Mouse (Mus musculus): ENCODE measurements around the gene Ankle2. TPM values are rescaled to one million over a fixed set of nuclear protein-coding genes. Genes with fewer than 3 reads are reported as not detected.

Ankle2 gene
- total RNA-seq, 2 experiments from 2014 or later: 28.7 to 29.5 TPM

GRCm38 (mm10) chr5:110276391-110276790 lies 45.6 kb downstream of the Ankle2 start:
- intact Hi-C loops (cut with DNase I): no loop called here
- DNase-seq (ENCODE audit: low spot score in 2 of 2): no peak

- DNase-seq (ENCODE audit: low spot score in 2 of 2): no peak
- intact Hi-C loops (cut with DNase I): no loop called here
These were observed 46.1 kb downstream of the Ankle2 start for GRCm38 (mm10) chr5:110276910-110277309.

DNA sequence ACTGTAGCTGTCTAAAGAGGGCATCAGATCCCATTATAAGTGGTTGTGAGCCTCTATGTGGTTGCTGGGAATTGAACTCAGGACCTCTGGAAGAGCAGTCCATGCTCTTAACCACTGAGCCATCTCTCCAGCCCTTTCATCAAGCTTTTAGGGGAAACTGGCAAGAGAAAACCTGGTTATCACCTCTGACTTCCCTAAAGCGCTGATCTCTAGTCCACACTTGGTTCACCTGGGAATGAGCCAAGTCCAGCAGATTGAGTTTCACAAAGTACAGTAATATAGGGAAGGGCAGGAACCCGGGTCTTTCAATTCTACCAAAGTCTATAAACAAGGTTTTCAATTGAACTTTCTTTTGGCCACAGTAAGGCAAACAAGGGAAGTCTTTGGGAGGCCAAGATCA lies 51.2 kb downstream of the Ankle2 start:
- intact Hi-C loops (cut with DNase I): no loop called here
- no peak for DNase-seq (ENCODE audit: low spot score in 2 of 2)

DNA sequence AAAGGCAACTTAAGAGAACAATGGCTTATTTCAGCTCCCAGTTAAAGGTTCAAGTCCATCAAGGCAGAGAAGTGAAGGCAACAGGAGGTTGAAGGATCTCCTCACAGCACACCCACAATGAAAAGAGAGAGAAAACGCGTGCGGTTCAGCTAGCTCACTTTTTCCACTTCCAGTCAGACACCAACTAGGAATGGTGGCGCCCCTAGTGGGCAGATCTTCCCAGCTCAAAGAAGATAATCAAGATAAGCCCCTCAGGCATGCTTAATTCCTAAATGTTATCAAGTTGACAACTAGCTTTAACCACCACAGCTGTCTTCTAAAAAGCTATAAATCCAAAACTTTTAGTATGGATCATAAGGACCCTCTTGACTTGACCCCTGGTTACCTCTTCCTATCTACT lies 53.7 kb downstream of the Ankle2 start:
- peak; percentile 44 for DNase-seq (ENCODE audit: low spot score in 2 of 2)
- intact Hi-C loops (cut with DNase I): no loop called here

- intact Hi-C loops (cut with DNase I): no loop called here
- DNase-seq (ENCODE audit: low spot score in 2 of 2): no peak
These were observed 54.4 kb downstream of the Ankle2 start for GRCm38 (mm10) chr5:110285156-110285555.

DNA sequence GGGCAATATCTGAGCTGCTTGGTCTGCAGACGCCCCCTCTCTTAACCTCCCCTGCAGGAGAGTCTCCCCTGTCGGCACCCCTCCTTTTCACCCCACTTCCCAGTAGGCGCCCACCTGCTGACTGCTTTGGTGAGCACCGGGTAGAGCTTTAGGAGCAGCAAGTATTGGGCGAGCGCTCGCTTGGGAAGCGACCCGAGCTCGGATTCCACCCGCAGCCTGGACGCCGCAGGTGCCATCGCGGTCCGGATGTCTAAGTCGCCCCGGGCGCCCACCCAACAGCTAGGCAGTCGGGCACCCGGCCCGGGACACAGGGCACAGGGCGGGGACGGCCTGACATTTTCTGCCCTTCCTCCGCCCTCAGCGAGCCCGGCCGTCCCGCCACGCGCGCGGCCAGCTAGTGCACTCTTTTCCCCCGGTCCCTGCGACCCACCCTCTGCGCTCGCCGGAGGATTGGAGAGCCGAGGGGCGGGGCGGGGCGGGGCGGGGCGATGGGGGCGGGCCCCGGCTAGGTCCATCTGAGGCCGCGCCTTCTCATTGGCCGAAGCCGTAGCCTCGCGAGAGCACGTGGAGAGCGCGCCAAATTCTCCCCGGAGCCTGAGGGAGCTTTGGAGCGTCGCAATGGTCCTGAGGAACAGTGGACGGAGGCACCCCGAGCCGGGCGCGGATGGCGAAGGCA lies 55.1 kb downstream of the Ankle2 start, which contains the start of the genes Pxmp2 and Pole:
TSS of gene Pxmp2 (minus strand) at position 417 of the 676 bp plus-strand sequence.
TSS of gene Pole (plus strand) at position 537 of the 676 bp plus-strand sequence.
- intact Hi-C loops (cut with DNase I): no loop called here
- DNase-seq (ENCODE audit: low spot score in 2 of 2): peak; percentile 84 to 87

DNA sequence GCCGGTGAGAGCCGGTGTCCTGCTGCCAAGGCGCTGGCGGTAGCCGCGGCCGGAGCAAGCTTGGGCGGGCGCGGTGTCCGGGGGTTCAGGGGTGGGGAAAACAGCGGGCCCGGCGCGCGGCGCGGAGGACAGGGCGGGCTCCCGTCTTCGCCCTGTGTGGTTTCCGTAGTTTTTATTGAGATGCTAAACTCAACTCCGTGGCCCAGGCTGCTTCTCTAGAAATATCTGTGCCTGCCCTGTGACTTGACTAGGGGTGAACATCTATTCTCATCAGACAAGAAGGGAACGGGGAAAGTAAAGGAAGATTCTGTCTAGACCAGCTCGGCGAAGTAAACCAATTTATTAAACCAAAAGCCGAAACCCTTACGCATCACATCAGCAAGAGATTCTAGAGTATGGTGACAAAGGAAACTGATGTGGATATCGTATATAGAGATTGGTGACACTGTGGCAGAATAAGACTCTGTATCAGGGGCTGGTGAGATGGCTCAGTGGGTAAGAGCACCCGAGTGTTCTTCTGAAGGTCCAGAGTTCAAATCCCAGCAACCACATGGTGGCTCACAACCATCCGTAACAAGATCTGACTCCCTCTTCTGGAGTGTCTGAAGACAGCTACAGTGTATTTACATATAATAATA lies 55.8 kb downstream of the Ankle2 start:
- no peak for DNase-seq (ENCODE audit: low spot score in 2 of 2)
- intact Hi-C loops (cut with DNase I): no loop called here

DNA sequence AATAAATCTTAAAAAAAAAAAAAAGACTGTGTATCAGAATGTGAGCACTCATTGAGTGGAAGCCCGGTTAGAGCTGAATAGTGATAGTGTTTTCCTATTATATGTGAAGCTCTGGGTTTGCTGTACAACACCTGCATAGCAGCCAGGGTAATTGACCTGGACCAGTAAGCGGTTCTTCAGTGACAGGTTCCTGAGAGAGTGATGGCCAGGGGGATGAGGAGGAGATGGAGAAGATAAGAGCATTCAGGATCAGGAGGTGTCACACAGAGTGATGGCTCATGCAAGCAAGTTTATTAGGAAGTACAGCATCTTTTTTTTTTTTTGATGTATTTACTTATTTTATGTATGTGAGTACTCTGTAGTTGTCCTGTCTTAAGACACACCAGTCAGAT lies 56.3 kb downstream of the Ankle2 start:
- DNase-seq (ENCODE audit: low spot score in 2 of 2): no peak
- intact Hi-C loops (cut with DNase I): no loop called here

DNA sequence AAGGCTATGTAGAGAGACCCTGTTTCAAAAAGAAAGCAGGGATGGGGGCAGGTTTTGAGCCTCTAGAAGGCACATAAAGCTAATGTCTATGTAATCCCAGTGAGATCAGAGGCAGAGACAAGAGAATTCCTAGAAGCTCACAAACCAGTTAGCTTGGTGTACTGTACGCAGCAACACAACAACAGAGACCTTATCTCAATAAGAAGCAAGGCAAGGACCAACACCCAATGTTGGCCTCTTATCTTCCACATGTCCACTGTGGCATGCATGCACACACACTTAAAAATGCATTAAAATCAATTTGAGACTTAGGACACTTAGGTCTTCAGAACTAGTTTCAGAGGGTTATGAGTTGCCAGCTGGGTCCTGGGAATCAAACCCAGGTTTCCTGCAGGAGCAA lies 60.8 kb downstream of the Ankle2 start:
- DNase-seq (ENCODE audit: low spot score in 2 of 2): no peak
- intact Hi-C loops (cut with DNase I): no loop called here

- intact Hi-C loops (cut with DNase I): no loop called here
- DNase-seq (ENCODE audit: low spot score in 2 of 2): no peak
These were observed 65.8 kb downstream of the Ankle2 start for GRCm38 (mm10) chr5:110296637-110297036.

- DNase-seq (ENCODE audit: low spot score in 2 of 2): no peak
- intact Hi-C loops (cut with DNase I): no loop called here
These were observed 69.8 kb downstream of the Ankle2 start for GRCm38 (mm10) chr5:110300591-110300990.

Other genes starting within 250 kb of the Ankle2 start
- 10 to 100 TPM; 43.9 to 55.7 TPM for gene Zfp932, start 234.5 kb upstream of the Ankle2 start, total RNA-seq (2021)
- gene Gm17655, start 158.5 kb upstream of the Ankle2 start, total RNA-seq (2021): 10 to 100 TPM in 1 of 2 experiments, 1 to 10 TPM in 1; 4.2 to 10.7 TPM
- under 1 TPM; 0.42 to 0.53 TPM for gene Gm35315, start 136.6 kb upstream of the Ankle2 start, total RNA-seq (2021)
- 1 to 10 TPM; 8.6 to 8.7 TPM for gene Plcxd1, start 131.0 kb upstream of the Ankle2 start, total RNA-seq (2021)
- 10 to 100 TPM; 84.2 to 85.4 TPM for gene Gtpbp6, start 122.8 kb upstream of the Ankle2 start, total RNA-seq (2021)
- 10 to 100 TPM; 15.7 to 17.3 TPM for gene Zfp605, start 120.9 kb upstream of the Ankle2 start, total RNA-seq (2021)
- gene Chfr, start 95.2 kb upstream of the Ankle2 start, total RNA-seq (2021): 10 to 100 TPM; 59.7 to 69.1 TPM
- gene Golga3, start 54.3 kb upstream of the Ankle2 start, total RNA-seq (2021): 10 to 100 TPM; 38.5 to 44.6 TPM
- gene Pgam5, start 38.9 kb downstream of the Ankle2 start, total RNA-seq (2021): 10 to 100 TPM; 63.9 to 71.6 TPM
- gene Pxmp2, start 55.2 kb downstream of the Ankle2 start, total RNA-seq (2021): 1 to 10 TPM; 4.7 to 6.2 TPM
- 1 to 10 TPM; 1.3 to 2.5 TPM for gene Pole, start 55.3 kb downstream of the Ankle2 start, total RNA-seq (2021)
- under 1 TPM; 0.37 to 0.38 TPM for gene P2rx2, start 112.2 kb downstream of the Ankle2 start, total RNA-seq (2021)
- gene Lrcol1, start 113.7 kb downstream of the Ankle2 start, total RNA-seq (2021): not detected
- 10 to 100 TPM; 75.8 to 81.9 TPM for gene Fbrsl1, start 217.5 kb downstream of the Ankle2 start, total RNA-seq (2021)

Measured in left cerebral cortex, postnatal 14 days (tissue).